Mouse (Mus musculus): Measurements from ENCODE around the gene Sar1a. TPM values are rescaled to one million over a fixed set of nuclear protein-coding genes. Genes with fewer than 3 reads are reported as not detected.

The Sar1a gene
- total RNA-seq, 1 experiment, result 145 TPM

- Histone ChIP-seq H3K4me1 (ENCODE audit: control insufficient read depth in 2 of 2, insufficient read depth in 2 of 2, low read length in 2 of 2, poor library complexity in 1 of 2) (peaks cover 0 to 8% of the 10 kb centered on the region in 2 experiments; a peak in 3 of 4 replicates), H3K4me3 (ENCODE audit: insufficient read depth in 1 of 2, low read depth in 1 of 2, low read length in 2 of 2, poor library complexity in 1 of 2, severe bottlenecking in 1 of 2) (no peak overlapping the region), H3K36me3 (ENCODE audit: control insufficient read depth, insufficient read depth, low read length, poor library complexity, severe bottlenecking) (no peaks in the 10 kb centered on the region), H3K27ac (ENCODE audit: insufficient read depth, low read depth, low read length, poor library complexity, severe bottlenecking) (no peak overlapping the region), H3K9ac (ENCODE audit: insufficient read depth, low read depth, low read length, poor library complexity, severe bottlenecking) (no peak overlapping the region), H3K9me3 (ENCODE audit: control insufficient read depth, insufficient read depth, low read depth, low read length) (no peaks in the 10 kb centered on the region)
- in situ Hi-C loops (cut with MboI; ENCODE audit: low sequenced_read_pairs in 2 of 2, unreplicated experiment in 2 of 2), result no loop called here
- DNase-seq (ENCODE audit: low read depth, low spot score), result no peak
- TF ChIP-seq HCFC1 (IDR thresholded peaks at IDR 0.05; ENCODE audit: borderline replicate concordance, insufficient read depth, low read length) (no peak), CHD2 (IDR thresholded peaks at IDR 0.05; ENCODE audit: low read depth, low read length) (no peak), ZC3H11A (IDR thresholded peaks at IDR 0.05; ENCODE audit: borderline replicate concordance, low read depth, low read length) (no peak), MAFK (IDR thresholded peaks at IDR 0.05; ENCODE audit: insufficient read depth, low read depth, low read length) (no peak), ZNF384 (IDR thresholded peaks at IDR 0.05; ENCODE audit: low read depth, low read length) (no peak)
Observed at GRCm38 (mm10) chr10:61717406-61718296, 37.6 kb downstream of the Sar1a start.

DNA sequence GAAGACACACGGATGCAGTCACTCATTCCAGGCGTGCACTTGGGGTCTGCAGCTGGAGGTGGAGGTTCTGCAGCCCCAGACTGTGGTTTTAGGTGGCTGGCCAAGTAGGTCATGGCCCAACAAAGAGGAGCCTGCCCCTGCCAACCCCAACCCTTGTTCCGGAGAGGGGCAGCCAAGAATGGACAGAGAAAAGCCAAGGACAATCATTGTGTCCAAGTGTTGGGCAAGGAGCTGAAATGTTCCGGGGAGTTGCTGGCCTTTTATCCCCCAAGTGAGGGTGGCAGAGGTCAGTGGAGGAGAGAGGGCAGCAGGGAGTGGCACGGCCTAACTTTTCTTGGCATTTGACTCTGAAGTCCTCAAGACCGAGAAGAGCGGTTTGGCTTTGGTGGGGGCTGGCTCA lies 40.2 kb downstream of the Sar1a start:
- in situ Hi-C loops (cut with MboI; ENCODE audit: low sequenced_read_pairs in 2 of 2, unreplicated experiment in 2 of 2), result no loop called here
- no peak overlapping the region for H3K27ac ChIP-seq (ENCODE audit: insufficient read depth, low read depth, low read length, poor library complexity, severe bottlenecking)

GRCm38 (mm10) chr10:61722215-61722614 lies 42.1 kb downstream of the Sar1a start:
- H3K9me3 ChIP-seq (ENCODE audit: control insufficient read depth, insufficient read depth, low read depth, low read length), result no peaks in the 10 kb centered on the region
- H3K4me3 ChIP-seq (ENCODE audit: insufficient read depth in 1 of 2, low read depth in 1 of 2, low read length in 2 of 2, poor library complexity in 1 of 2, severe bottlenecking in 1 of 2), result no peak overlapping the region
- no peak for DNase-seq (ENCODE audit: low read depth, low spot score)
- H3K9ac ChIP-seq (ENCODE audit: insufficient read depth, low read depth, low read length, poor library complexity, severe bottlenecking), result no peak overlapping the region
- TF ChIP-seq ZC3H11A (IDR thresholded peaks at IDR 0.05; ENCODE audit: borderline replicate concordance, low read depth, low read length), result no peak
- TF ChIP-seq MAFK (IDR thresholded peaks at IDR 0.05; ENCODE audit: insufficient read depth, low read depth, low read length), result no peak
- TF ChIP-seq CHD2 (IDR thresholded peaks at IDR 0.05; ENCODE audit: low read depth, low read length), result no peak
- TF ChIP-seq HCFC1 (IDR thresholded peaks at IDR 0.05; ENCODE audit: borderline replicate concordance, insufficient read depth, low read length), result no peak
- no peak for TF ChIP-seq ZNF384 (IDR thresholded peaks at IDR 0.05; ENCODE audit: low read depth, low read length)
- no peaks in the 10 kb centered on the region for H3K4me1 ChIP-seq (ENCODE audit: control insufficient read depth in 2 of 2, insufficient read depth in 2 of 2, low read length in 2 of 2, poor library complexity in 1 of 2)
- no peak overlapping the region for H3K27ac ChIP-seq (ENCODE audit: insufficient read depth, low read depth, low read length, poor library complexity, severe bottlenecking)
- in situ Hi-C loops (cut with MboI; ENCODE audit: low sequenced_read_pairs in 2 of 2, unreplicated experiment in 2 of 2), result no loop called here
- H3K36me3 ChIP-seq (ENCODE audit: control insufficient read depth, insufficient read depth, low read length, poor library complexity, severe bottlenecking), result no peaks in the 10 kb centered on the region

More for the DNA sequence above, 40.2 kb downstream of the Sar1a start:
- Histone ChIP-seq H3K9me3 (ENCODE audit: control insufficient read depth, insufficient read depth, low read depth, low read length) (no peaks in the 10 kb centered on the region), H3K9ac (ENCODE audit: insufficient read depth, low read depth, low read length, poor library complexity, severe bottlenecking) (no peak overlapping the region), H3K4me3 (ENCODE audit: insufficient read depth in 1 of 2, low read depth in 1 of 2, low read length in 2 of 2, poor library complexity in 1 of 2, severe bottlenecking in 1 of 2) (no peak overlapping the region), H3K4me1 (ENCODE audit: control insufficient read depth in 2 of 2, insufficient read depth in 2 of 2, low read length in 2 of 2, poor library complexity in 1 of 2) (peaks cover 0 to 4% of the 10 kb centered on the region in 2 experiments; a peak in 1 of 4 replicates), H3K36me3 (ENCODE audit: control insufficient read depth, insufficient read depth, low read length, poor library complexity, severe bottlenecking) (no peaks in the 10 kb centered on the region)
- DNase-seq (ENCODE audit: low read depth, low spot score), result no peak
- TF ChIP-seq ZC3H11A (IDR thresholded peaks at IDR 0.05; ENCODE audit: borderline replicate concordance, low read depth, low read length), result no peak
- no peak for TF ChIP-seq ZNF384 (IDR thresholded peaks at IDR 0.05; ENCODE audit: low read depth, low read length)
- TF ChIP-seq HCFC1 (IDR thresholded peaks at IDR 0.05; ENCODE audit: borderline replicate concordance, insufficient read depth, low read length), result no peak
- no peak for TF ChIP-seq MAFK (IDR thresholded peaks at IDR 0.05; ENCODE audit: insufficient read depth, low read depth, low read length)

GRCm38 (mm10) chr10:61723271-61723670 lies 43.2 kb downstream of the Sar1a start:
- DNase-seq (ENCODE audit: low read depth, low spot score), result no peak
- H3K9ac ChIP-seq (ENCODE audit: insufficient read depth, low read depth, low read length, poor library complexity, severe bottlenecking), result no peak overlapping the region
- H3K36me3 ChIP-seq (ENCODE audit: control insufficient read depth, insufficient read depth, low read length, poor library complexity, severe bottlenecking), result no peaks in the 10 kb centered on the region
- H3K27ac ChIP-seq (ENCODE audit: insufficient read depth, low read depth, low read length, poor library complexity, severe bottlenecking), result no peak overlapping the region
- no peak for TF ChIP-seq HCFC1 (IDR thresholded peaks at IDR 0.05; ENCODE audit: borderline replicate concordance, insufficient read depth, low read length)
- H3K4me3 ChIP-seq (ENCODE audit: insufficient read depth in 1 of 2, low read depth in 1 of 2, low read length in 2 of 2, poor library complexity in 1 of 2, severe bottlenecking in 1 of 2), result no peak overlapping the region
- H3K9me3 ChIP-seq (ENCODE audit: control insufficient read depth, insufficient read depth, low read depth, low read length), result no peaks in the 10 kb centered on the region
- in situ Hi-C loops (cut with MboI; ENCODE audit: low sequenced_read_pairs in 2 of 2, unreplicated experiment in 2 of 2), result no loop called here
- no peaks in the 10 kb centered on the region for H3K4me1 ChIP-seq (ENCODE audit: control insufficient read depth in 2 of 2, insufficient read depth in 2 of 2, low read length in 2 of 2, poor library complexity in 1 of 2)
